Mouse (Mus musculus): ENCODE measurements around the gene Nubp2. TPM values are rescaled to one million over a fixed set of nuclear protein-coding genes. Genes with fewer than 3 reads are reported as not detected.

Nubp2 gene
- total RNA-seq (2021), result 10 to 100 TPM; 10.5 to 11.3 TPM
- long read RNA-seq, experiment 1, transcript Nubp2-201 (7 exons, 1,427 nt), result major isoform, 6 of 8 reads
- long read RNA-seq, experiment 1, partial matches to known transcripts, result 0 of 8 reads
- long read RNA-seq, experiment 1, other reads (novel, unspliced or antisense), result 2 of 8 reads
- long read RNA-seq, experiment 2, transcript Nubp2-201 (7 exons, 1,427 nt), result major isoform, 7 of 10 reads
- long read RNA-seq, experiment 2, partial matches to known transcripts, result 1 of 10 reads
- long read RNA-seq, experiment 2, other reads (novel, unspliced or antisense), result 1 of 10 reads

DNA sequence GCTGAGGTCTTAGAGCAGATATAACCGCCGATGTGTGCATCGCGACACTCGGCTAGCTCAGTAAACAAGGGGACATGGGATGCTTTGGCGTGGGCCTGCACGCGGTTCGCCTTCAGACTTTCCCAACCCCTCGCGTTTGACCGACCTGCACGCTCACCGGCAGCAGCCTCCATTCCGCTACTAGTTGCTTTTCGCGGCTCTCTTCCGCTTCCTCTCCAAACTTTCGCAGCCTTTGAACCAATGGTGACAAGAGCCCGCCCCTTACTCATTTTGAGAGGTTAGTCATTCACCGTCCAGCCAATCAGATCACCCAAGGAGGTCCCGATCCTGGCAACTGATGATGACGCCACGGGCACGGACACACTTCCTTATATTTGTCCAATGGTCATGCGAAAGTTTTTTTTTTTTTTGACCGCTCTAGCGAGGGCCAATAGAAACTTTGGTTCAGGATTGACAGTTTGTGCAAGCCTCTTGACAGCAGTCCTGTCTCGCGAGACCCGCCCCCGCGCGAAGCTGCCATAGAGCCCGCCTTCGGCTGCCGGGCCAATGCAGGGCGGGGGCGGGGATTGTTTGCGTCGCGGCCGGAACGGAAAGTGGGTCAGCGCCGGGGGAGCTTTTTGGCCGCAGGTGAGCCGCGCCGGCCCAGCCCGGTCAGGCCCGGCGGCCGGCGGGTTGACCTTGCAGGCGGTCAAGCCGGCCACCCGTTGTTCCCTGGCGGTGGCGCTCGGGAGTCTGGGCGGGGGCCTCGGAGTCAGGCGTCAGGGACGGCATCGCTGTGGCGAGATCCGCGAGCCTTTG lies at the start of gene Nubp2, which contains the start of gene Spsb3:
TSS of gene Nubp2 (minus strand) at position 216 of the 798 bp plus-strand sequence.
TSS of gene Spsb3 (plus strand) at position 510 of the 798 bp plus-strand sequence.
- intact Hi-C loops (cut with DNase I), result loop anchor here (5.0 kb wide), 1 partner anchor 34 kb away; the partner anchor contains the start of gene Fahd1
- H3K27ac ChIP-seq, result peak within 1 kb of the TSS; percentile 99
- peak within 1 kb of the TSS; percentile 92 for H3K4me3 ChIP-seq
- TF ChIP-seq CTCF (IDR thresholded peaks at IDR 0.05), result peak; percentile 52
- peak; percentile 100 for DNase-seq

GRCm38 (mm10) chr17:24935666-24936065 lies 49.5 kb upstream of the Nubp2 start:
- H3K27ac ChIP-seq, result peak overlapping the region; percentile 91; the same call in 1 of the 2 replicates
- no peak for DNase-seq
- TF ChIP-seq CTCF (IDR thresholded peaks at IDR 0.05), result no peak
- peak overlapping the region; percentile 99 for H3K4me3 ChIP-seq
- intact Hi-C loops (cut with DNase I), result loop anchor here (5.0 kb wide), 2 partner anchors 77 to 337 kb away; partner anchors contain the start of gene Ube2i

DNA sequence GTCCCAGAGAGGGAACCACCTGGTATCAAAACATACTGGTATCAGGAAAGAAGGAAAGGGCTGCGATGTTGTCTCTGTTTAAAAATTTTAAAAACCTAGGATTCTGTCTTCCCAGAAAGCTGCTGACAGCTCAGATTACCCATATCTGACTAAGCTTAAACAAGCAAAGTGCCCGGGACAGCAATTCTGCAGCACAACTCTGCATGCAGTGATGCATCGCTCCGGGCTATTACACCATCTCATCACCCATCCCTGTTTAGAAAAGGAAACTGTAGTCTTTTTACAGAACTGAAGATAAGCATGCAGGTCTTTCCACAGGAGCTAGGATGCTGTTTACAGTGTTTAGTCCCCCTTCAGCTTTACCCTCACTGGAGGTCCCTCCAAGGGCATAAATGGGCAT lies 48.8 kb upstream of the Nubp2 start:
- intact Hi-C loops (cut with DNase I), result loop anchor here (5.0 kb wide), 2 partner anchors 77 to 337 kb away; partner anchors contain the start of gene Ube2i
- no peak for TF ChIP-seq CTCF (IDR thresholded peaks at IDR 0.05)
- Histone ChIP-seq H3K4me3 (peak overlapping the region; percentile 99), H3K27ac (no peak overlapping the region)
- DNase-seq, result no peak

DNA sequence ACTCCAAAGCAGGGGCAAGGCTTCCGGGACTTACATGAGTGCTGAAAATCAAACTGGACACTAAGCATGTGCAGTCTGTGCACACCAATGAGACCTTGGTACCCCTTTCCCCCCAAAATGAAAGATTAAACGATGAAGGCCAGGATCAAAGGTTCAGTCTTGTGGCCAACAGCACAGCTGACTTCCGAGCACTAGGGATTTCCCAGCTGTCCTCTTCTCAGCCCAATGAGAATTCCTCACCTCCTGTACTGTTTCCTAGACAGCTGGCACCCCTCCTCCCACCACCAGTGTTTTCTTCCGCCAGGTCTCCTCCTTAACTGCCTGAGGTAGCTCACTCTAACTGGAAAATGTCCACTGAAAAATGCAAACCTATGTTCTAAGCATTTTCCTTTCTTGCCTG lies 47.0 kb upstream of the Nubp2 start:
- no peak for TF ChIP-seq CTCF (IDR thresholded peaks at IDR 0.05)
- H3K4me3 ChIP-seq, result no peak overlapping the region
- intact Hi-C loops (cut with DNase I), result no loop called here
- H3K27ac ChIP-seq, result no peak overlapping the region
- no peak for DNase-seq

DNA sequence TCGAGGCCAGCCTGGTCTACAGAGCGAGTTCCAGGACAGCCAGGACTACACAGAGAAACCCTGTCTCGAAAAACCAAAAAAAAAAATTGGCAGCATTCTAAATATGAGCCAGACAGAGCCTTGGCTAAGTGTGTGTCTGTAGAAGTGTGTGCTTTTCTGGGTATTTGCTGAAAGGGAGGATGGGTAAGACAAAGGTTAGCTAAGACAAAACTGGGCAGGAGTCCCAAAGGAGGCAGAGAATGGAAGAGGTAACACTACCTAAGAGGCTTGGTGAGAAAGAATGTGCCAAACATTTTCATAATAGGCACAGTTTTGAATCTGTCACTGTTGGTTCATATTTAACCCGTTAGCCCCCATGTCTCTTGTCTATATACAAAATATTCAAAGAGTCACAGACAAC lies 46.3 kb upstream of the Nubp2 start:
- H3K4me3 ChIP-seq, result no peak overlapping the region
- H3K27ac ChIP-seq, result no peak overlapping the region
- DNase-seq, result no peak
- no peak for TF ChIP-seq CTCF (IDR thresholded peaks at IDR 0.05)
- intact Hi-C loops (cut with DNase I), result no loop called here

GRCm38 (mm10) chr17:24929506-24929905 lies 43.4 kb upstream of the Nubp2 start:
- TF ChIP-seq CTCF (IDR thresholded peaks at IDR 0.05), result no peak
- Histone ChIP-seq H3K4me3 (no peak overlapping the region), H3K27ac (no peak overlapping the region)
- no peak for DNase-seq
- intact Hi-C loops (cut with DNase I), result no loop called here

DNA sequence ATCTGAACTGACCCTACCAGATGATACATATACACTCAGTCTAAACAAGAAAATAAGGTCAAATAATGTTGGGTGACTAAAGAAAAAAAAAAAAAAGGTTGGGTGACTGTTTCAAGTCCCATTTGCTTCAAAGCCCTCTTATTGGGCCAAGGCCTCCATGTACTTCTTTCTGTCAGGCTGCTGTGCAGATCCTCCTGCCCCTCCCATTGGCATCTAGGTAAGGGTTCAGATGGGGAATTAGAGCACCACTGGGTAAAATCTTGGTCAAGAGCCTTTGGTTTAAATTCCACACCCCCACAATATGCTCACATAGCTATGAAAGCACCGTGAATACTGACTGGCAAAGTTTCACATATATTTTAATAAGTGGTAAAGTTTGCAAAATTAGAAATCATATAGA lies 37.1 kb upstream of the Nubp2 start:
- TF ChIP-seq CTCF (IDR thresholded peaks at IDR 0.05), result no peak
- Histone ChIP-seq H3K27ac (no peak overlapping the region), H3K4me3 (no peak overlapping the region)
- intact Hi-C loops (cut with DNase I), result no loop called here
- no peak for DNase-seq

DNA sequence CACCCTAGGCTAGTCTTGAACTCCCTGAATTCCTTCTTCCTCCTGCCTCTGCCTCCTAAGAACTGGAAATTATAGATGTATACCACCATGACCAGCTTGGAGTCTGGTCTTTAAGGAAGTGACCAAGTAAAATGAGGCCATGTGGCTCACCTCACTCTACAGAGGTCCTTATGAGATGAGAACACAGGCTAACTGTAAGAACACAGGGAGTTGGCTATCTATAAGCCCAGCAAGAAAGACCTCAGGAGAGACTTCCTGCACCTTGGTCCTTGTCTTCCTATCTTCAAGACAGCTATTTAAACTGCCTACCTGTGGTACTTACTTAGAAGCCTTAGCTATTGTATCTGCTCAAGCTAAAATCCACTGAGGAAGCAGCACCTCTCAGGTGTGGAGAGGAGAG lies 27.8 kb upstream of the Nubp2 start:
- no peak overlapping the region for H3K27ac ChIP-seq
- no peak for DNase-seq
- H3K4me3 ChIP-seq, result no peak overlapping the region
- no peak for TF ChIP-seq CTCF (IDR thresholded peaks at IDR 0.05)
- intact Hi-C loops (cut with DNase I), result no loop called here

- DNase-seq, result no peak
- Histone ChIP-seq H3K4me3 (no peak overlapping the region), H3K27ac (no peak overlapping the region)
- no peak for TF ChIP-seq CTCF (IDR thresholded peaks at IDR 0.05)
- intact Hi-C loops (cut with DNase I), result no loop called here
Observed at GRCm38 (mm10) chr17:24907591-24907990, 21.4 kb upstream of the Nubp2 start.

- intact Hi-C loops (cut with DNase I), result no loop called here
- Histone ChIP-seq H3K27ac (no peak overlapping the region), H3K4me3 (no peak overlapping the region)
- peak; percentile 9 for DNase-seq
- no peak for TF ChIP-seq CTCF (IDR thresholded peaks at IDR 0.05)
Observed at GRCm38 (mm10) chr17:24903767-24904166, 17.6 kb upstream of the Nubp2 start.

- DNase-seq, result peak; percentile 41
- no peak overlapping the region for H3K27ac ChIP-seq
- intact Hi-C loops (cut with DNase I), result no loop called here
- H3K4me3 ChIP-seq, result no peak overlapping the region
- peak; percentile 59 for TF ChIP-seq CTCF (IDR thresholded peaks at IDR 0.05)
Observed at GRCm38 (mm10) chr17:24902671-24903474, 16.7 kb upstream of the Nubp2 start.

- Histone ChIP-seq H3K4me3 (no peak overlapping the region), H3K27ac (no peak overlapping the region)
- intact Hi-C loops (cut with DNase I), result no loop called here
- DNase-seq, result peak; percentile 14
- TF ChIP-seq CTCF (IDR thresholded peaks at IDR 0.05), result no peak
Observed at GRCm38 (mm10) chr17:24902124-24902523, 16.0 kb upstream of the Nubp2 start.

Measured in gastrocnemius, adult 2 months (tissue).